Mouse (Mus musculus) left cerebral cortex, postnatal 14 days (tissue): ENCODE results near the gene Cct4. TPM values are rescaled to one million over a fixed set of nuclear protein-coding genes. Genes with fewer than 3 reads are reported as not detected.

Experiments
- DNase-seq, 2 experiments: peaks; one replicate each; pipeline ENCODE4 v3.0.0; 2021 to 2022; ENCODE audit warnings: low spot score in 2 of 2, mixed read lengths in 1 of 2
- intact Hi-C: fragments of 180-260 bp; cut with DNase I; formaldehyde crosslinking; loops from one replicate; pipeline ENCODE4 v1.15.1; 2025
- total RNA-seq, 2 experiments: library from RNA; stranded (reverse); gene quantifications; 2 replicates each; pipeline ENCODE4 v1.2.3; 2021

The Cct4 gene
- total RNA-seq, 2 experiments from 2014 or later: 94.9 to 101 TPM

DNA sequence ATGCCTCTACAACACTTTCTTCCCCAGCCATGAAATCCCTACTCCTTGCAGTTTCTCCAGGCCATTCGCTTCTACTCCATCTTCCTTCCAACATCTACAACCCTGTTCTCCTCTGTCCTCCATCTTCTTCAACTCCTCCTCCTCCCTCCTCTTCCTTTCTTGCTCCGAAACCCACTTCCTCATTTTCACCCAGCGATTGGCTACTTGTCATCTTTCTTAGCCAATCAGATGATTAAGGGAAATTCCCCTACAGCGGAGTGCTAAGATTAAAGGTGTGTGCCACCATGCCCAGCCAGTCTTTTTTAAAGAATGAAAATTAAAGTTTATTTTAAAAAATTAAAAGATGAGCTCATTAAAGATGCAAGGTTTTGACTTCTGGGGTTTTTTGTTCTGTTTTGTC lies 27.6 kb downstream of the Cct4 start:
- no peak for DNase-seq
- intact Hi-C loops: no loop called here

DNA sequence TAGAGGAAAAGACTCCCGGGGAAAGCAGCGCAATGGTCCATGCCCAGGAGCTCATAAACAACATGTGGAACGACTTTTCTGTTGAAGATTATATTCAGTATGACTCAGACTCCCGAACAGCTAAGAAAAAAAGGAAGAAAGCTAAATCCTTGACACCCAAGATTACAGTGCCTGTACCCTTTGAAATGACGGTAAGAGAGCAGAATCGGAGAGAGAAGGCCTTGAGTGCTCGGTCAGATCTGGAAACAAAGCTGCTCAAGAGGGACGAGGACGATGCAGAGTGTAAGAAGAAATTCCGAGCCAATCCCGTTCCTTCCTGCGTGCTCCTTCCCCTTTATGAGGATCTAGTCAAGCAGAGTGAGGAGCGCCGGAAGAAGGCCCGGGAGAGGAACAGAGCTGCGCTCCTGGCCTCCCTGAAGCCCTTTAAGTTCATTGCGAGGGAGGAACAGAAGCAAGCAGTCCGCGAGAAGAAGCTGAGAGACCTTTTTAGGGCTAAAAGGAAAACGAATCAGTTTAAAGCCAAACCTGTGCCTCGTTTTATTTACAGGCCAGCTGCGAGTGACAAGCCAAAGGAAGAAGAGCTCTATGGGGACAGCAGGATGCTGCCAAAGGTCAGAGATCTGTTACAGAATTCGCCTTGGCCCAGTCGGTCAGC lies 29.9 kb downstream of the Cct4 start:
- no peak for DNase-seq
- intact Hi-C loops: no loop called here

DNA sequence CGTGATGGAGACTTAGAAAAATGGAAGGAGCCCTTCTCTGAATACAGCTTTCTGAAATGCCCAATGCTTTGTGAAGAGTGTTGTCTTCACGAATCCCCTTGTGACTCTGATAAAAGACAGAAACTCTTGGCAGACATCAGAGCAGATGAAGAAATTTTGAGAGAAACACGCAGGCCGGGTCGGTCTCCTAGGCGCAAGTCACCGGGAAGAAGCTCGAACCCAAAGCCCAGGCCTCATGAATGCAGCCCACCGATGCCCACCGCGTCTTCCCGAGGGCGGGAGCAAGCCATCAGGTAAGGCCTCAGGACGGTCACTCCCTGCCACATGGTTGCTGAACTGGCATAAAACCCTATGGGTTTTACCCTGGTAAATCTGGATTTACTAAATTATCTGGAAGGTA lies 30.5 kb downstream of the Cct4 start:
- DNase-seq: no peak
- intact Hi-C loops: no loop called here

DNA sequence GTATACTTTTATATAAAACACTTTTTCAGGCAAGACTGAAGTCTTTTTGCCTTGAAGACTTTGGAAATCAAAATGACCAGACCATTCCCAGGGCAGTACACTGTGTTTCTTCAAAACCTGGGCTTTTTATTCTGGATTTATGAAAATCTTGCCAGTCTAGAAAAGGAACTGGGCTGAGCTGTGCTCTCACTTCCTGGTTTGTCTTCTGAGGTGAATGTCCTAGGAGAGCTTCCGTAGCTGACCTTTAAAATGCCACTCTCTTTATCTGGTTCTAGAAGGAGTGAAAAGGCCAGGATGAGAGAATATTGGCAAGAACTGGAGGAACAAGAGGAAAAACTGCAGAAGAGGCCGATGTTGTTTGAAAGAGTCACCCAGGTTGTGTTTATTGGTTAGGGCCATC lies 32.8 kb downstream of the Cct4 start:
- intact Hi-C loops: no loop called here

DNA sequence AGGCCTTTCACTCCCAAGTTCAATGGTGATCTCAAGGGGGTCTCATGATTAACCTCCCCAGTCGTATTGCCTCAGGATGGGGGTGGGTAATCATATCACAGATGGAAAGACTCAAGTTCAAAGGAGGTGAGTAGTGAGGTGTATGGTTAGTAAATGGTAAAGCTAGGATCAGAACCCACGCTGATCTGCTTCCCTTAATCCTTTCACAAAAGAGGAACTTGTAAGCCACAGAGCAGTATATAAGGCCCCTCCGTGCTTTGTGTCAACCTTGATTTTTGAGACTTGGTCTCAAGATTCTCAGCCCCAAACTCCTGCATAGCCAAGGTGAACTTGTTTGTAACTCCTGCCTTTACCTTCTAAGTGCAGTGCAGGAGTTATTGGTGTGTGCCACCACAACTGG lies 33.9 kb downstream of the Cct4 start:
- no peak for DNase-seq
- intact Hi-C loops: no loop called here

More for the DNA sequence above, 32.8 kb downstream of the Cct4 start:
- DNase-seq: no peak

DNA sequence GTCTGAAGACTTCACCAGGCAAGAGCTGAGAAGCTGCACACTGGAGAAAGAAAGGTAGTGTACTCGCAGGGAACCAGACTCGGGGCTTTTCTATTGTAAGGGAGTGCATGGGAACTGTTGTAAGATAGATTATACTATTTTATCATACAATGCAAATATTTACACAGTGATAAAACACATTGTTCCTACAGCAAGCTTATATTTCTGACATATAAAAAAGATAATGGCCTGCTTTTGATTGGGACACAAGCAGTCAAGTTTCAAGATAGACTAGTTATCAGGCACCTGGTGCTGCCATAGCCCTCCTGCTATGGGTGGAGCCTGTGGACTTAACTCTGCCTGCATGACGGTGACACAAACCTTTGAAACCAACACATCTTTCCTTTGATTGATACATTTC lies 38.6 kb downstream of the Cct4 start:
- intact Hi-C loops: no loop called here
- no peak for DNase-seq

DNA sequence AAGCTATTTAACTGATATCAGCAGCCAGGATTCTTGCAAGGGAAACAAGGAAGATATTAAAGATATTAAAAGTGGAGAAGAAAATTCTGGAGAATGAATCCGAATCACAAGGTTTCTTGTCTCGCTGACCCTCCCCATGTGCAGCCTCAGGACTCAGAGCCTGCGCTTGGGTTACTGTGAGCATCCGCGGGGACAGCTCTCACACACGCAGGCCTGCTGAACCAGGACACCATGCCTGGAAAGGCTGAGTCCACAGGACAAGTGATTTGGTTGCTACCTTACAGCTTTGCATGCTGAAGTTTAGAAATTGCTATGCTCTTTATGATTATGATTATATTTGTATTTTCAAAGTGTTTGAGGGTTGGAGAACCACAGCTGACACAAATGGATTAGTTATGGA lies 39.1 kb downstream of the Cct4 start:
- intact Hi-C loops: no loop called here
- no peak for DNase-seq

DNA sequence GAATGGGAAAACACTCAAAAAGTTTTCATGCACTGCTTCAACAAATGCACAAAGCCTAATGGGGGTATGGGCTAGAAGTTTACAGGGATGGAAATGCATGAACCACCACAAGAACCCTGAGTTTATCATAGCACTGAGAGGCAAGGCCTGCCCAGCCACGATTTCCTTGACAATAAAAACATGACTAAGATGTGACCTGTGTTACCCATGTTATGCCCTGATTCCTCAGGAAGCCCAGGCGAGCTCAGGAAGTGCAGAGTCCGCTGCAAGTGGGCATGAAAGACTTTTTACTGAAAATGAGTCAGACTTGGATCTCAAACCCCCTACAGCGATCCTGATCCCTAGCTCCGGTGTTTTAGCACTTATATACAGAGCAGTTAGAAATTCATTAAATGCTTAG lies 56.9 kb downstream of the Cct4 start:
- DNase-seq: no peak
- intact Hi-C loops: no loop called here

DNA sequence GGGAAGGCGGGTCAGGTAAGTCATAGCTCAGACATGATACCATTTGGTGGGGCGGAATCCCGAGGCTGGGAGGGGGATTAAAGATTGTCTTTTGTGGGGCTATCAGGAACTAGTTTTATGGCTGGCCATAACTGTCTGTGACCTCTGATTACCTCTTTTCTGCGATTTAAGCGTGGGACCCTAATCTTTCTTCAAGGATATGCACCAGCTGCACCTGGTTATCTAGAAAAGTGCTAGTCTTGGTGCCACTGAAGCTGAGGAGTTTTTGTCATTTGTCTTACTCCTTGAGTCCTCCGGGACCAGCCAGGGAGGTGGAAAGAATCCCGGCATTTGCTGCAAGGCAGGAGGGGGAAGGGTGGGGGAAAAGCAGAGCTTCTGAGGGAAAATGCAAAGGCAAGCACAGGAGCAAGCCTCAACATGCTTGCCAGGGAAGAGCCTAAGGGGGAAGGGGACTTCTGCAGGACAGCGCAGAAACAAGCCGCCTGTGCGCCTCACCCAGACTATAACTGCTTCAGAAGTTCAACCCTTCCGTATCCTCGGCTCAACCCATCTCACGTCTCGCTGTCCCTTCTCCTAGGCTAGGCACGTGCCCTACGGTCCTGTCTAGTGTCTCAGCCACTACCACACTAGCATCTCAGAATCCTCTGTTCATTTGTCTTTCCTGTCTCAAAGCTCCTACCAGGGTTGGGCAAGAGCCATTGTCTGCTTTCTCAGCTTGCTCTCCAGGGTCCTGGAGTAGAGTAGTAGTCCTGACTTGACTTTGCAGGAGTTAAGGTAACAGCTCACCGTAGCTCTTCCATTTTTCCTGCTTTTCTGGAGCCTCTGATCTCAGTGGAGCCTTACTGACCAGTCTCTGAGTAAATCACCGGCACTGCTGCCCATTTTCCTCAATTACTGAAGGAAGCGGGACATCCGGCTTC lies 57.6 kb downstream of the Cct4 start:
- intact Hi-C loops: no loop called here
- DNase-seq: no peak

DNA sequence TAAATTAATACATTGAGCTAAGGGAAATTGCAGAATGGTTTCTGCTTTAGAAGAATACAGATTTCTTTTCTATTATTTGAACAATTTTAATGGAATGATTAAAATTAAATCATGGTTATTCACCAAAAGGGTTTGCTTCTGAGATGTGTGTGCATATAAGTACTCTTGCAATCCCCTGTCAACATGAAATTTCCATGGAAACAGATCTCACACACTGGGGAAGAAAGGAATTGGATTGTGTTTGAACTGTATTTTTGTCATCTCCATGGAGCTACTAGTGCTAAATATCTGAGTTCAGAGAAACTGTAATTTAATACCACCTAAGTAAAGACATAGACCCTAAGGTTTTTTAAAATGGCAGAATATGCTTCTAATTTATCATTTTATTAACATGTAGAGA lies 59.3 kb downstream of the Cct4 start:
- DNase-seq: no peak
- intact Hi-C loops: no loop called here

DNA sequence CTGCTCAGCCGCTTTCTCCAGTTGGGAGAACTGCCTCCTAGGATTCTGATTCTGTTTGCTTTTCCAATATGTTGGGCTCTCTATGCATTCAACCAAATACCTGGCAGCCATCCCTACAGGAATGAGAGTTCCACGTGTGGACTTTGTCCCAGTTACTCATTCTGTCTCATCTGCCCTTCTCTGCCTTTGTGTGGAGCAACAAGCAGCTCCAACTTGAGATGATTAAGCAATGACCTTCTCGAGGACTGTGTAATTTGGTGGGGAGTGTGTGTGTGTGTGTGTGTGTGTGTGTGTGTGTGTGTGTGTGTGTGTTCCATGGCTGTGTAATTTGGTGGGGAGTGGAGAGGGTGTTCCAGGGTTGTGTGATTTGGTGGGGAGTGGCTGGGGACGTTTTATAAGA lies 62.0 kb downstream of the Cct4 start:
- DNase-seq: peak in 1 of 2 experiments; percentile 6
- intact Hi-C loops: no loop called here

Other genes starting within 250 kb of the Cct4 start
- 10 to 100 TPM in 1 of 2 experiments, 1 to 10 TPM in 1; 7.9 to 14.4 TPM for gene B3gnt2, start 129.6 kb upstream of the Cct4 start, total RNA-seq
- gene Zrsr1, start 18.5 kb upstream of the Cct4 start, total RNA-seq: 10 to 100 TPM; 53.1 to 56.3 TPM
- gene Gm28048, start 8.4 kb upstream of the Cct4 start, total RNA-seq: 10 to 100 TPM; 10.3 to 13.5 TPM
- 10 to 100 TPM; 39.0 to 39.2 TPM for gene Commd1, start 8.1 kb upstream of the Cct4 start, total RNA-seq
- gene Fam161a, start 17.0 kb downstream of the Cct4 start, total RNA-seq: 1 to 10 TPM; 2.9 to 3.9 TPM